ENCODE assay signal across 17 mouse cellular contexts in the genomic region with DNA sequence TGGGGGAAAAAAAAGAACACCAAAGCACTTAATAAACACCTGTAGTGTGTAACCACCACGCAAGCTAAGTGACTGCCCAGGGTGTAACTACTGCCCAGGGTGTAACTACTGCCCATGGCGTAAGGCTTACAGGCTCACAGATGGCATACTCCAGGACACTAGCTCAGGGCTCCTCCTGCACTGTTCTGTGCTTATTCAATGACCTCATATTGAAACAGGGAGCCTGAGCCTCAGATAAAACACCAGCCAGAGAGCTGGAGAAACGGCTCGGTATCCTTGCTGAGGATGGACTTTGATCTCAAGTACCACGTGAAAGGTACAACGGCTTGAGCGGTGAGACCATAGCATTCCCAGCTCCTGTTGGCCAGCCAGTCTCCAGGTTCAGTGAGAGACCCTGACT. TPM values are rescaled to one million over a fixed set of nuclear protein-coding genes. Genes with fewer than 3 reads are reported as not detected.
DNase-seq lines count a peak whose midpoint lies in the region; ATAC-seq and TF ChIP-seq lines count a peak whose summit lies in the region.
"Had no signal": no experiment of that assay in that cellular context is flagged by ENCODE, and none has a peak within 500 bp of the region (broad histone marks: within the 10 kb centered on the region; RNA-seq: fewer than 3 reads in every experiment).

No protein-coding gene starts in this region.

- no peak for DNase-seq in heart, embryonic 10.5 days (ENCODE audit: low spot score)
- DNase-seq in CD4-positive, CD25-positive, alpha-beta regulatory T cell, adult 2 months (ENCODE audit: low read depth, low spot score): peak; percentile 41
- no peak for DNase-seq in midbrain, embryonic 14.5 days
- DNase-seq in cerebellum, adult 9-10 months: no peak
- DNase-seq in cerebellum, postnatal 14 days: no peak
- DNase-seq: cerebellum, postnatal 25 days; heart, adult 11 months; kidney, postnatal 4 days; lung, postnatal 10 days; retina, postnatal 1 day had no signal

- peak overlapping the region; percentile 49; the same call in 1 of the 2 replicates for H3K27ac ChIP-seq in heart, embryonic 10.5 days
- no peak overlapping the region for H3K27ac ChIP-seq in heart, embryonic 12.5 days (ENCODE audit: poor library complexity, severe bottlenecking)
- peak overlapping the region; percentile 73 for H3K27ac ChIP-seq in intestine, postnatal 0 days (ENCODE audit: low read depth, low read length)
- H3K27ac ChIP-seq in small intestine, adult 2 months (ENCODE audit: insufficient read depth, low read depth, low read length): peak overlapping the region; percentile 52
- no peak overlapping the region for H3K27ac ChIP-seq in midbrain, embryonic 14.5 days (replicated peaks; ENCODE audit: low read depth, low read length)
- H3K27ac ChIP-seq: hindbrain, embryonic 13.5 days; limb, embryonic 13.5 days had no signal

- H3K36me3 ChIP-seq in heart, embryonic 10.5 days: peaks cover 61% of the 10 kb centered on the region
- H3K36me3 ChIP-seq in heart, embryonic 12.5 days: peaks cover 30% of the 10 kb centered on the region
- 0 out of 2 replicates have a peak, but pooled peaks cover 13% of the 10 kb centered on the region for H3K36me3 ChIP-seq in intestine, postnatal 0 days (ENCODE audit: control insufficient read depth, insufficient read depth)
- peaks cover 1% of the 10 kb centered on the region for H3K36me3 ChIP-seq in small intestine, adult 2 months (ENCODE audit: control insufficient read depth, insufficient read depth, low read length)
- peaks cover 46% of the 10 kb centered on the region for H3K36me3 ChIP-seq in midbrain, embryonic 14.5 days (ENCODE audit: control insufficient read depth, insufficient read depth, low read length)

- ATAC-seq in heart, embryonic 12.5 days (ENCODE audit: insufficient number of reproducible peaks, low FRiP score): no peak
- peak; percentile 92 for ATAC-seq in intestine, postnatal 0 days
- ATAC-seq in midbrain, embryonic 14.5 days (ENCODE audit: low FRiP score, low TSS enrichment): no peak
- ATAC-seq: forebrain, embryonic 14.5 days had no signal

- TF ChIP-seq POLR2A in small intestine, adult 2 months (IDR thresholded peaks at IDR 0.05; ENCODE audit: low read depth, low read length): no peak

- H3K9ac ChIP-seq in heart, embryonic 12.5 days: no peak overlapping the region
- no peak overlapping the region for H3K9ac ChIP-seq in intestine, postnatal 0 days (ENCODE audit: low read depth, low read length)
- H3K9ac ChIP-seq in midbrain, embryonic 14.5 days (replicated peaks; ENCODE audit: low read length): no peak overlapping the region
- H3K9ac ChIP-seq: hindbrain, embryonic 13.5 days; limb, embryonic 13.5 days had no signal

- H3K4me3 ChIP-seq in heart, embryonic 10.5 days: no peak overlapping the region
- no peak overlapping the region for H3K4me3 ChIP-seq in heart, embryonic 12.5 days
- no peak overlapping the region for H3K4me3 ChIP-seq in intestine, postnatal 0 days (ENCODE audit: low read depth, low read length)
- H3K4me3 ChIP-seq in small intestine, adult 2 months (ENCODE audit: low read depth, low read length): no peak overlapping the region
- no peak overlapping the region for H3K4me3 ChIP-seq in midbrain, embryonic 14.5 days (replicated peaks; ENCODE audit: low read depth, low read length)
- H3K4me3 ChIP-seq: hindbrain, embryonic 13.5 days; limb, embryonic 13.5 days had no signal

- no peaks in the 10 kb centered on the region for H3K27me3 ChIP-seq in heart, embryonic 10.5 days (ENCODE audit: insufficient read depth, poor library complexity, severe bottlenecking)
- no peaks in the 10 kb centered on the region for H3K27me3 ChIP-seq in heart, embryonic 12.5 days (replicated peaks)
- H3K27me3 ChIP-seq in intestine, postnatal 0 days (replicated peaks; ENCODE audit: control insufficient read depth, insufficient read depth, low read length): no peaks in the 10 kb centered on the region
- H3K27me3 ChIP-seq in small intestine, adult 2 months (ENCODE audit: control insufficient read depth, insufficient read depth, low read length): no peaks in the 10 kb centered on the region
- H3K27me3 ChIP-seq in midbrain, embryonic 14.5 days (ENCODE audit: control insufficient read depth, insufficient read depth, low read length): no peaks in the 10 kb centered on the region
- H3K27me3 ChIP-seq: hindbrain, embryonic 13.5 days; limb, embryonic 13.5 days; megakaryocyte, embryonic 14.5 days had no signal

- H3K4me2 ChIP-seq in heart, embryonic 12.5 days: no peak overlapping the region
- H3K4me2 ChIP-seq in intestine, postnatal 0 days (replicated peaks; ENCODE audit: low read depth): peak overlapping the region; percentile 32; the same call in 1 of the 2 replicates
- no peak overlapping the region for H3K4me2 ChIP-seq in midbrain, embryonic 14.5 days (ENCODE audit: low read length)
- H3K4me2 ChIP-seq: hindbrain, embryonic 13.5 days; limb, embryonic 13.5 days had no signal

- peaks cover 14% of the 10 kb centered on the region for H3K4me1 ChIP-seq in heart, embryonic 10.5 days
- peaks cover 7% of the 10 kb centered on the region for H3K4me1 ChIP-seq in heart, embryonic 12.5 days (replicated peaks)
- H3K4me1 ChIP-seq in intestine, postnatal 0 days (replicated peaks; ENCODE audit: control insufficient read depth, insufficient read depth, low read length): 0 out of 2 replicates have a peak, but pooled peaks cover 2% of the 10 kb centered on the region
- peaks cover 9% of the 10 kb centered on the region; the same call in 1 of the 2 replicates for H3K4me1 ChIP-seq in small intestine, adult 2 months (ENCODE audit: control insufficient read depth, insufficient read depth, insufficient read length, low read length)
- peaks cover 12% of the 10 kb centered on the region; the same call in 1 of the 2 replicates for H3K4me1 ChIP-seq in midbrain, embryonic 14.5 days (ENCODE audit: control insufficient read depth, insufficient read depth, low read length)

- 77% methylated on average over 7 of the region's 7 CpGs for WGBS in heart, embryonic 10.5 days
- 59% methylated on average over 7 of the region's 7 CpGs for WGBS in heart, embryonic 12.5 days
- WGBS in intestine, postnatal 0 days: 40% methylated on average over 7 of the region's 7 CpGs
- WGBS in small intestine, adult 2 months: 26% methylated on average over 7 of the region's 7 CpGs
- 96% methylated on average over 7 of the region's 7 CpGs for WGBS in midbrain, embryonic 14.5 days

- no peak for TF ChIP-seq CTCF in intestine, postnatal 0 days (IDR thresholded peaks at IDR 0.05; ENCODE audit: low read depth)
- no peak for TF ChIP-seq CTCF in small intestine, adult 2 months (IDR thresholded peaks at IDR 0.05; ENCODE audit: extremely low read depth, insufficient read length, insufficient replicate concordance, low read depth, low read length)

- H3K9me3 ChIP-seq in heart, embryonic 10.5 days: no peaks in the 10 kb centered on the region
- no peaks in the 10 kb centered on the region for H3K9me3 ChIP-seq in heart, embryonic 12.5 days (replicated peaks)
- no peaks in the 10 kb centered on the region for H3K9me3 ChIP-seq in intestine, postnatal 0 days (ENCODE audit: control insufficient read depth)
- H3K9me3 ChIP-seq in midbrain, embryonic 14.5 days (ENCODE audit: control insufficient read depth, low read length): no peaks in the 10 kb centered on the region
- H3K9me3 ChIP-seq: hindbrain, embryonic 13.5 days; limb, embryonic 13.5 days; megakaryocyte, embryonic 14.5 days had no signal

RNA-seq across cellular contexts. Expression of a gene that starts 13.7 kb away (rescaled TPM):
- polyA plus RNA-seq in heart, embryonic 10.5 days (2016; fragmentation: Nextera tagmentation; extraction: Ambion mirVana): 50.6 and 58.7 TPM in 2 replicates
- polyA plus RNA-seq in heart, embryonic 12.5 days (2016; fragmentation: Nextera tagmentation; extraction: Ambion mirVana): 38.9 TPM in 2 replicates
- polyA plus RNA-seq in intestine, postnatal 0 days (2015; fragmentation: Nextera tagmentation; extraction: Ambion mirVana): 17.6 and 18.4 TPM in 2 replicates
- 2.8 and 3.3 TPM in 2 replicates for polyA plus RNA-seq in small intestine, adult 2 months (2012; rRNA removed)
- polyA plus RNA-seq in midbrain, embryonic 14.5 days (2014; fragmentation: Nextera tagmentation; extraction: Ambion mirVana): 27.0 and 31.3 TPM in 2 replicates

RNA-seq across cellular contexts. Expression of a gene that starts 13.8 kb away (rescaled TPM):
- 42.8 and 50.7 TPM in 2 replicates for polyA plus RNA-seq in heart, embryonic 10.5 days (2016; fragmentation: Nextera tagmentation; extraction: Ambion mirVana)
- polyA plus RNA-seq in heart, embryonic 12.5 days (2016; fragmentation: Nextera tagmentation; extraction: Ambion mirVana): 42.6 and 43.3 TPM in 2 replicates
- 29.7 and 30.8 TPM in 2 replicates for polyA plus RNA-seq in intestine, postnatal 0 days (2015; fragmentation: Nextera tagmentation; extraction: Ambion mirVana)
- 4.1 and 19.5 TPM in 2 replicates for polyA plus RNA-seq in small intestine, adult 2 months (2012; rRNA removed)
- polyA plus RNA-seq in midbrain, embryonic 14.5 days (2014; fragmentation: Nextera tagmentation; extraction: Ambion mirVana): 14.7 and 32.5 TPM in 2 replicates

RNA-seq across cellular contexts. Expression of a gene that starts 36.9 kb away (rescaled TPM):
- 238 and 283 TPM in 2 replicates for polyA plus RNA-seq in heart, embryonic 10.5 days (2016; fragmentation: Nextera tagmentation; extraction: Ambion mirVana)
- 262 and 274 TPM in 2 replicates for polyA plus RNA-seq in heart, embryonic 12.5 days (2016; fragmentation: Nextera tagmentation; extraction: Ambion mirVana)
- 167 and 184 TPM in 2 replicates for polyA plus RNA-seq in intestine, postnatal 0 days (2015; fragmentation: Nextera tagmentation; extraction: Ambion mirVana)
- 4.4 and 7.3 TPM in 2 replicates for polyA plus RNA-seq in small intestine, adult 2 months (2012; rRNA removed)
- 54.5 and 61.1 TPM in 2 replicates for polyA plus RNA-seq in midbrain, embryonic 14.5 days (2014; fragmentation: Nextera tagmentation; extraction: Ambion mirVana)

Comparison
In these comparisons a context has a peak if more than half of its experiments do, and no peak if none do; other contexts are left out.
1. H3K27ac ChIP-seq: peak in heart, embryonic 10.5 days (single experiment), intestine, postnatal 0 days (single experiment) and small intestine, adult 2 months (single experiment); none in heart, embryonic 12.5 days (single experiment) and midbrain, embryonic 14.5 days (single experiment).